Mouse (Mus musculus) left cerebral cortex, adult 8-10 months (tissue): ENCODE results near the gene Fgr. TPM values are rescaled to one million over a fixed set of nuclear protein-coding genes. Genes with fewer than 3 reads are reported as not detected.

ENCODE experiments used
- DNase-seq, 2 experiments: peaks; one replicate each; pipeline ENCODE4 v3.0.0; 2022; ENCODE audit warnings: low spot score in 2 of 2
- total RNA-seq, 4 experiments: library from RNA; stranded (reverse); gene quantifications; 2 replicates each; pipeline ENCODE4 v1.2.4; 2022

The Fgr gene
- total RNA-seq, 4 experiments from 2014 or later, result 0.17 to 1.1 (median 0.82) TPM

DNA sequence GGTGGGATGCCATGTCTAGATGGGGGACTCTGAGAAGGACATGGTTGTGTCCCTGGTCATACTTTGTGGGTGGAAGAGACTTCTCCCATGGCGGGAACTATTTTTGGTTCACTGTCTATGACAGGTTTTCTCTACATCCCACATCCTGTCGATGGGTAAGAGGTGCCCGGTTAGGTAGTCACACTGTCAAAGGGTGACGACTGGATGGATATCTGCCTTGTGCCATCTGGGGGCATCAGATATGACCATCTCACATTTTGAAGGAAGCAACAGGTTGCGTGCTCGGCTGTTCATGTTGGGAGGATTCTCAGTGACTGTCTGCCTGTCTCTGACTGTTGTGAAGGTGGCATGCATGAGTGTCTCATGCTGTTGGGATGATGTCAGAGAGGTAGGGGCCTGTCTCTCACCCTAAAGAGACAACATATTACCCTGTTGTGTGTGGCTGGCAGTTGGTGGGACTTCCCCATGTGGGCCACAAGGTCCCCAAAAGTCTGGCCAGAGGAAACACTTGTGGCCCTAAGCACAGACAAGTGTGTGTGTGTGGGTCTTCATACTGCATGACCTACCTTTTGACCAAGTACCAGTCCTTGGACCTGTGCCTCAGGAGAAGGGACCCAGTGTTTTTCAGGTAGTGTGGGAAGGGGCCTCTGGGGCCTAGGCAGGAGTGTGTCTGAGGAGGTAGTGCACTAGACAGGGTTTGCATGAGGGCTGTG is 77.1 kb downstream of the Fgr start:
- no peak for DNase-seq

DNA sequence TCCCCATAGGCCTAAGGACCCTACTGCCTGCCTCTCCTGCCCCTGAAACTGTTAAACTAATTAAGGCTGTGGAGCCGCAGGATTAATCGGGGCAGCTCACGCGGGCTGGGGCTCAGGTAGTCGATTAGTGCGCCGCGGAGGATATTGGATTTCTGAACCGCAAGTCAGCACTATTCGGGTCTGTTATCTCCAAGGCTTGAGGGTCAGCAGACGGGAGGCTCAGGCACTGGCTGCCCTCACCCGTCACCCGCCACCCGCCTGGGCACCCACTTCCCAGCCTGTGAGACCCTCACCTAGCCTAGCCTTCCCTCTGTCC is 77.6 kb downstream of the Fgr start:
- DNase-seq, result no peak

Other genes with a start within 250 kb of the Fgr start
- 1 to 10 TPM; 3.4 to 6.6 (median 4.9) TPM for gene Xkr8, start 241.5 kb upstream of the Fgr start, total RNA-seq
- 1 to 10 TPM; 4.6 to 6.9 (median 6.2) TPM for gene Smpdl3b, start 216.8 kb upstream of the Fgr start, total RNA-seq
- 10 to 100 TPM; 14.5 to 18.1 (median 15.5) TPM for gene Rpa2, start 205.8 kb upstream of the Fgr start, total RNA-seq
- gene Themis2, start 177.7 kb upstream of the Fgr start, total RNA-seq, result 1 to 10 TPM in 2 of 4 experiments, under 1 TPM in 2; 0.70 to 2.3 (median 1.5) TPM
- gene Ppp1r8, start 130.9 kb upstream of the Fgr start, total RNA-seq, result 10 to 100 TPM; 37.8 to 43.7 (median 42.0) TPM
- 100 to 1,000 TPM in 1 of 4 experiments, 10 to 100 TPM in 3; 97.6 to 103 (median 98.8) TPM for gene Stx12, start 89.6 kb upstream of the Fgr start, total RNA-seq
- 10 to 100 TPM; 46.4 to 64.0 (median 61.0) TPM for gene Fam76a, start 51.5 kb upstream of the Fgr start, total RNA-seq
- 100 to 1,000 TPM in 2 of 4 experiments, 10 to 100 TPM in 2; 95.7 to 104 (median 99.7) TPM for gene Ahdc1, start 37.2 kb downstream of the Fgr start, total RNA-seq
- 10 to 100 TPM; 27.4 to 42.1 (median 38.9) TPM for gene Wasf2, start 156.4 kb downstream of the Fgr start, total RNA-seq
- gene Cd164l2, start 238.0 kb downstream of the Fgr start, total RNA-seq, result 1 to 10 TPM; 3.7 to 6.9 (median 3.8) TPM
- gene Gpr3, start 238.4 kb downstream of the Fgr start, total RNA-seq, result 1 to 10 TPM; 6.0 to 9.0 (median 6.9) TPM